ENCODE assay signal across 21 mouse cellular contexts in the genomic region with DNA sequence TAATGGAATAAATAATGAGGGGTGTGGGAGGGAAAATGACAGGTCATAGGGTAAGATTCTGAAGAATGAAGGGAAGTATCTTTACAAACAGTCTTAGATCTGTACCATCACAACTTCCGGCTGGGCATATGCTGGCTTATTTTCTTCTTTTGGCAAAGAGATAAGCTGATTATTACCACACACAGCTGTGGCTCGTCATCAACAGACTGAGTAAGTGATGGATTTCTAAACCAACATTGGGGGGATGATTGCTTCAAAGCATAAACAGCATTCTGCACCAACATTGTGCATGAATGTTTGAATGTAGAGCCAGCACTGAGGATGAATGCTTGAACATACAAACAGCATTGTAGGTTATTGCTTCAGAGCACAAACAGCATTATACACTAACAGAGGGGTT.
"Had no signal": no experiment of that assay in that cellular context is flagged by ENCODE, and none has a peak within 500 bp of the region (broad histone marks: within the 10 kb centered on the region; RNA-seq: fewer than 3 reads in every experiment).

No protein-coding gene starts in this region.

- H3K4me2 ChIP-seq: limb, embryonic 12.5 days; limb, embryonic 15.5 days; liver, embryonic 12.5 days; liver, embryonic 15.5 days; midbrain, embryonic 12.5 days; midbrain, embryonic 15.5 days; neural tube, embryonic 12.5 days; neural tube, embryonic 15.5 days had no signal

- H3K27ac ChIP-seq: kidney, postnatal 0 days; limb, embryonic 12.5 days; limb, embryonic 15.5 days; liver, embryonic 12.5 days; liver, embryonic 15.5 days; macrophage; midbrain, embryonic 12.5 days; midbrain, embryonic 15.5 days; neural tube, embryonic 12.5 days; neural tube, embryonic 15.5 days; stomach, postnatal 0 days had no signal

- H3K4me1 ChIP-seq: limb, embryonic 12.5 days; limb, embryonic 15.5 days; liver, embryonic 12.5 days; liver, embryonic 15.5 days; midbrain, embryonic 12.5 days; midbrain, embryonic 15.5 days; neural tube, embryonic 12.5 days; neural tube, embryonic 15.5 days had no signal

- H3K36me3 ChIP-seq: limb, embryonic 12.5 days; limb, embryonic 15.5 days; liver, embryonic 12.5 days; liver, embryonic 15.5 days; midbrain, embryonic 12.5 days; midbrain, embryonic 15.5 days; neural tube, embryonic 12.5 days; neural tube, embryonic 15.5 days had no signal

- H3K27me3 ChIP-seq: limb, embryonic 12.5 days; limb, embryonic 15.5 days; liver, embryonic 12.5 days; liver, embryonic 15.5 days; midbrain, embryonic 12.5 days; midbrain, embryonic 15.5 days; neural tube, embryonic 12.5 days; neural tube, embryonic 15.5 days had no signal

- DNase-seq: kidney, adult 2 months; kidney, postnatal 36 days; left cerebral cortex, postnatal 4 days; right cerebral cortex, adult 18-20 months; right cerebral cortex, postnatal 14 days; right cerebral cortex, postnatal 4 days; thymus, adult 2 months; thymus, postnatal 14 days; thymus, postnatal 4 days had no signal

- ATAC-seq: intestine, postnatal 0 days; liver, embryonic 12.5 days; midbrain, embryonic 15.5 days had no signal

- H3K4me3 ChIP-seq: limb, embryonic 12.5 days; limb, embryonic 15.5 days; liver, embryonic 12.5 days; liver, embryonic 15.5 days; midbrain, embryonic 12.5 days; midbrain, embryonic 15.5 days; neural tube, embryonic 12.5 days; neural tube, embryonic 15.5 days had no signal

- H3K9ac ChIP-seq: limb, embryonic 12.5 days; limb, embryonic 15.5 days; liver, embryonic 12.5 days; liver, embryonic 15.5 days; midbrain, embryonic 12.5 days; midbrain, embryonic 15.5 days; neural tube, embryonic 12.5 days; neural tube, embryonic 15.5 days had no signal

- H3K9me3 ChIP-seq: limb, embryonic 12.5 days; limb, embryonic 15.5 days; liver, embryonic 12.5 days; liver, embryonic 15.5 days; midbrain, embryonic 12.5 days; midbrain, embryonic 15.5 days; neural tube, embryonic 12.5 days; neural tube, embryonic 15.5 days had no signal
